Mouse (Mus musculus) kidney, embryonic 15.5 days (tissue): ENCODE measurements around the gene Nrf1. TPM values are rescaled to one million over a fixed set of nuclear protein-coding genes. Genes with fewer than 3 reads are reported as not detected.
A peak's percentile ranks its signal among the peaks of the same experiment; 100 is the strongest.

Experiments
- ATAC-seq: fragments of 200-750 bp; cut with Nextera tagmentation; replicated peaks from 2 replicates; pipeline ENCODE4 v1.8.0; 2017; ENCODE audit warnings: moderate TSS enrichment; ENCODE audit not compliant: low FRiP score
- H3K27ac ChIP-seq: fragments of 300-500 bp; sonication (generic); 2 replicates; pipeline ENCODE4 v1.5.1; 2015; ENCODE audit warnings: mild to moderate bottlenecking, inconsistent platforms
- H3K27me3 ChIP-seq: fragments of 300-500 bp; sonication (generic); 2 replicates; pipeline ENCODE4 v1.6.1; 2015; ENCODE audit warnings: inconsistent platforms
- H3K36me3 ChIP-seq: fragments of 300-500 bp; sonication (generic); 2 replicates; pipeline ENCODE4 v1.6.1; 2015; ENCODE audit warnings: inconsistent platforms
- H3K4me1 ChIP-seq: fragments of 300-500 bp; sonication (generic); 2 replicates; pipeline ENCODE4 v1.6.1; 2015; ENCODE audit warnings: inconsistent platforms
- H3K4me2 ChIP-seq: fragments of 300-500 bp; sonication (generic); 2 replicates; pipeline ENCODE4 v1.6.1; 2015; ENCODE audit warnings: moderate library complexity, mild to moderate bottlenecking, inconsistent platforms
- H3K4me3 ChIP-seq: fragments of 300-500 bp; sonication (generic); replicated peaks from 2 replicates; pipeline ENCODE4 v1.5.1; 2015; ENCODE audit warnings: mild to moderate bottlenecking, inconsistent platforms
- H3K9ac ChIP-seq: fragments of 300-500 bp; sonication (generic); 2 replicates; pipeline ENCODE4 v1.6.1; 2015; ENCODE audit warnings: mild to moderate bottlenecking, inconsistent platforms
- H3K9me3 ChIP-seq: fragments of 300-500 bp; sonication (generic); replicated peaks from 2 replicates; pipeline ENCODE4 v1.6.1; 2016; ENCODE audit warnings: inconsistent platforms
- WGBS: fragments of 180-500 bp; shearing (Covaris S2); methylation state at CpG from one replicate; pipeline ENCODE4 v1.1.7; 2015; ENCODE audit warnings: mixed read lengths; 5-methylcytosine and 5-hydroxymethylcytosine counted together
- polyA plus RNA-seq: library from polyadenylated mRNA; unstranded; fragments of >200 nt; fragmentation: Nextera tagmentation; extraction: Ambion mirVana; gene quantifications from 2 replicates; pipeline ENCODE4 v1.2.1, GENCODE M21; 2015

Gene Nrf1
- polyA plus RNA-seq, 1 experiment from 2014 or later, result 63.0 TPM

GRCm38 (mm10) chr6:30035112-30035511 lies 12.7 kb upstream of the Nrf1 start:
- Histone ChIP-seq H3K4me1 (no peaks in the 10 kb centered on the region), H3K4me3 (no peak overlapping the region), H3K27ac (no peak overlapping the region), H3K9me3 (no peaks in the 10 kb centered on the region), H3K4me2 (no peak overlapping the region), H3K36me3 (no peaks in the 10 kb centered on the region), H3K9ac (no peak overlapping the region), H3K27me3 (no peaks in the 10 kb centered on the region)
- WGBS, result 80% methylated on average over 4 of the region's 4 CpGs
- no peak for ATAC-seq

GRCm38 (mm10) chr6:30041498-30041897 lies 6.3 kb upstream of the Nrf1 start:
- Histone ChIP-seq H3K9me3 (no peaks in the 10 kb centered on the region), H3K36me3 (no peaks in the 10 kb centered on the region), H3K9ac (no peak overlapping the region), H3K4me2 (no peak overlapping the region), H3K27me3 (no peaks in the 10 kb centered on the region), H3K4me3 (no peak overlapping the region), H3K27ac (no peak overlapping the region), H3K4me1 (no peaks in the 10 kb centered on the region)
- ATAC-seq, result no peak
- WGBS, result 22% methylated on average over 1 of the region's 1 CpGs

GRCm38 (mm10) chr6:30042483-30042882 lies 5.3 kb upstream of the Nrf1 start:
- 81% methylated on average over 3 of the region's 3 CpGs for WGBS
- ATAC-seq, result no peak
- Histone ChIP-seq H3K9ac (no peak overlapping the region), H3K4me1 (peaks cover 7% of the 10 kb centered on the region; the same call in 1 of the 2 replicates), H3K9me3 (no peaks in the 10 kb centered on the region), H3K36me3 (no peaks in the 10 kb centered on the region), H3K4me3 (no peak overlapping the region), H3K27me3 (no peaks in the 10 kb centered on the region), H3K27ac (no peak overlapping the region), H3K4me2 (no peak overlapping the region)

GRCm38 (mm10) chr6:30048163-30048500 lies 344 bp downstream of the Nrf1 start:
- 0 out of 2 replicates have a peak, but pooled peaks cover 2% of the 10 kb centered on the region for H3K36me3 ChIP-seq
- peak overlapping the region; percentile 66 for H3K4me2 ChIP-seq
- H3K27ac ChIP-seq, result peak overlapping the region; percentile 100
- H3K9me3 ChIP-seq, result no peaks in the 10 kb centered on the region
- under 1% methylated on average over 33 of the region's 45 CpGs for WGBS
- peak overlapping the region; percentile 100 for H3K4me3 ChIP-seq
- no peak; the same call in 1 of the 2 replicates for ATAC-seq
- H3K4me1 ChIP-seq, result peaks cover 28% of the 10 kb centered on the region
- no peaks in the 10 kb centered on the region for H3K27me3 ChIP-seq
- peak overlapping the region; percentile 100 for H3K9ac ChIP-seq

GRCm38 (mm10) chr6:30048501-30049353 lies 939 bp downstream of the Nrf1 start:
- 0 out of 2 replicates have a peak, but pooled peaks cover 2% of the 10 kb centered on the region for H3K36me3 ChIP-seq
- H3K27me3 ChIP-seq, result no peaks in the 10 kb centered on the region

GRCm38 (mm10) chr6:30053116-30053515 lies 5.3 kb downstream of the Nrf1 start:
- 93% methylated on average over 1 of the region's 1 CpGs for WGBS
- Histone ChIP-seq H3K4me1 (peaks cover 21% of the 10 kb centered on the region), H3K4me3 (no peak overlapping the region), H3K27me3 (no peaks in the 10 kb centered on the region), H3K27ac (no peak overlapping the region), H3K4me2 (no peak overlapping the region), H3K9me3 (no peaks in the 10 kb centered on the region), H3K36me3 (peaks cover 2% of the 10 kb centered on the region; the same call in 1 of the 2 replicates), H3K9ac (no peak overlapping the region)
- no peak for ATAC-seq

More at GRCm38 (mm10) chr6:30048501-30049353, 939 bp downstream of the Nrf1 start:
- Histone ChIP-seq H3K4me1 (peaks cover 28% of the 10 kb centered on the region), H3K9me3 (no peaks in the 10 kb centered on the region), H3K4me2 (peak overlapping the region; percentile 66), H3K4me3 (peak overlapping the region; percentile 100), H3K9ac (peak overlapping the region; percentile 100), H3K27ac (peak overlapping the region; percentile 100)
- ATAC-seq, result peak; percentile 60
- WGBS, result under 1% methylated on average over 46 of the region's 54 CpGs

GRCm38 (mm10) chr6:30062544-30062943 lies 14.8 kb downstream of the Nrf1 start:
- H3K9me3 ChIP-seq, result no peaks in the 10 kb centered on the region
- no peaks in the 10 kb centered on the region for H3K36me3 ChIP-seq
- H3K9ac ChIP-seq, result no peak overlapping the region
- no peak for ATAC-seq
- H3K27me3 ChIP-seq, result no peaks in the 10 kb centered on the region
- H3K4me3 ChIP-seq, result no peak overlapping the region
- H3K4me1 ChIP-seq, result no peaks in the 10 kb centered on the region
- H3K27ac ChIP-seq, result no peak overlapping the region
- 96% methylated on average over 2 of the region's 2 CpGs for WGBS
- H3K4me2 ChIP-seq, result no peak overlapping the region

GRCm38 (mm10) chr6:30065369-30065768 lies 17.6 kb downstream of the Nrf1 start:
- Histone ChIP-seq H3K27me3 (no peaks in the 10 kb centered on the region), H3K9me3 (no peaks in the 10 kb centered on the region), H3K4me3 (no peak overlapping the region), H3K27ac (no peak overlapping the region), H3K36me3 (no peaks in the 10 kb centered on the region), H3K9ac (no peak overlapping the region), H3K4me2 (no peak overlapping the region), H3K4me1 (no peaks in the 10 kb centered on the region)
- 79% methylated on average over 2 of the region's 2 CpGs for WGBS
- ATAC-seq, result no peak

- no peaks in the 10 kb centered on the region for H3K27me3 ChIP-seq
- no peak overlapping the region for H3K9ac ChIP-seq
- H3K4me2 ChIP-seq, result no peak overlapping the region
- no peak overlapping the region for H3K27ac ChIP-seq
- ATAC-seq, result no peak
- 95% methylated on average over 2 of the region's 2 CpGs for WGBS
- no peaks in the 10 kb centered on the region for H3K36me3 ChIP-seq
- no peaks in the 10 kb centered on the region for H3K9me3 ChIP-seq
- H3K4me1 ChIP-seq, result no peaks in the 10 kb centered on the region
- no peak overlapping the region for H3K4me3 ChIP-seq
Measured at GRCm38 (mm10) chr6:30066746-30067145, 19.0 kb downstream of the Nrf1 start.

GRCm38 (mm10) chr6:30072476-30072875 lies 24.7 kb downstream of the Nrf1 start:
- H3K4me1 ChIP-seq, result peaks cover 3% of the 10 kb centered on the region; the same call in 1 of the 2 replicates
- ATAC-seq, result no peak
- H3K9me3 ChIP-seq, result no peaks in the 10 kb centered on the region
- no peak overlapping the region for H3K4me3 ChIP-seq
- H3K4me2 ChIP-seq, result no peak overlapping the region
- no peak overlapping the region for H3K9ac ChIP-seq
- 86% methylated on average over 3 of the region's 3 CpGs for WGBS
- no peaks in the 10 kb centered on the region for H3K27me3 ChIP-seq
- no peak overlapping the region for H3K27ac ChIP-seq
- no peaks in the 10 kb centered on the region for H3K36me3 ChIP-seq

GRCm38 (mm10) chr6:30078938-30079529 lies 31.2 kb downstream of the Nrf1 start:
- H3K27ac ChIP-seq, result no peak overlapping the region
- no peaks in the 10 kb centered on the region for H3K27me3 ChIP-seq
- H3K9ac ChIP-seq, result no peak overlapping the region
- H3K4me1 ChIP-seq, result peaks cover 3% of the 10 kb centered on the region; the same call in 1 of the 2 replicates
- ATAC-seq, result no peak
- H3K4me2 ChIP-seq, result no peak overlapping the region
- no peak overlapping the region for H3K4me3 ChIP-seq
- 72% methylated on average over 4 of the region's 4 CpGs for WGBS
- H3K36me3 ChIP-seq, result no peaks in the 10 kb centered on the region
- no peaks in the 10 kb centered on the region for H3K9me3 ChIP-seq

GRCm38 (mm10) chr6:30081339-30081738 lies 33.6 kb downstream of the Nrf1 start:
- H3K4me3 ChIP-seq, result no peak overlapping the region
- no peak overlapping the region for H3K4me2 ChIP-seq
- WGBS, result 77% methylated on average over 3 of the region's 3 CpGs

More at GRCm38 (mm10) chr6:30081339-30081738, 33.6 kb downstream of the Nrf1 start:
- H3K27ac ChIP-seq, result no peak overlapping the region
- H3K27me3 ChIP-seq, result no peaks in the 10 kb centered on the region
- no peaks in the 10 kb centered on the region for H3K4me1 ChIP-seq
- ATAC-seq, result no peak
- H3K9me3 ChIP-seq, result no peaks in the 10 kb centered on the region
- no peaks in the 10 kb centered on the region for H3K36me3 ChIP-seq
- H3K9ac ChIP-seq, result no peak overlapping the region
